Mouse (Mus musculus): Measurements from ENCODE around the gene 3110009E18Rik.

- no peak for TF ChIP-seq CTCF (IDR thresholded peaks at IDR 0.05; ENCODE audit: borderline replicate concordance, insufficient read depth, low read depth, low read length)
- no peak for TF ChIP-seq POLR2A (IDR thresholded peaks at IDR 0.05; ENCODE audit: borderline replicate concordance, insufficient read depth, low read length)
Observed at GRCm38 (mm10) chr1:120120141-120120968, 632 bp upstream of the 3110009E18Rik start.
